Mouse (Mus musculus): ENCODE measurements around the gene Gm5168. TPM values are rescaled to one million over a fixed set of nuclear protein-coding genes. Genes with fewer than 3 reads are reported as not detected.
"Not testable (repeated sequence)": the region's sequence is repeated elsewhere in the genome, so short reads cannot be mapped to it uniquely, and the experiment has no call there.

Gm5168 gene
- total RNA-seq (2015; ENCODE audit: low replicate concordance) (not detected in 2 replicates), total RNA-seq (2017; ENCODE audit: low replicate concordance) (not detected in 2 replicates)

GRCm38 (mm10) chrX:26050941-26051340 is at the start of gene Gm5168:
Gene Gm5168, minus strand, starts transcription at chrX:26051041.
- not testable (repeated sequence) for ATAC-seq (replicated peaks; ENCODE audit: low FRiP score, poor library complexity, severe bottlenecking)

Other genes with a start within 250 kb of the Gm5168 start
- not detected in 2 replicates for gene Gm2012, start 180.3 kb upstream of the Gm5168 start, total RNA-seq (2015; ENCODE audit: low replicate concordance)
- not detected in 2 replicates for gene Gm2012, start 180.3 kb upstream of the Gm5168 start, total RNA-seq (2017; ENCODE audit: low replicate concordance)

All from erythroblast, adult 5-6 weeks (primary cell).